Mouse (Mus musculus) spleen, adult 2 months (tissue): ENCODE data around the gene Smoc1. TPM values are rescaled to one million over a fixed set of nuclear protein-coding genes. Genes with fewer than 3 reads are reported as not detected.

Experiments used
- DNase-seq, 2 experiments: peaks; one replicate each; pipeline versions ENCODE4 v3.0.0 to v3.0.0-alpha.2; 2012 to 2021; ENCODE audit warnings: low spot score in 2 of 2, low read depth in 1 of 2
- H3K27ac ChIP-seq: fragments of 200-500 bp; 2 replicates; pipeline ENCODE4 v1.5.1; 2012; ENCODE audit warnings: low read length, inconsistent platforms; ENCODE audit not compliant: insufficient read depth
- H3K27me3 ChIP-seq: fragments of 200-500 bp; 2 replicates; pipeline ENCODE4 v1.6.1; 2012; ENCODE audit warnings: mild to moderate bottlenecking, moderate library complexity, low read length, inconsistent platforms; ENCODE audit not compliant: control insufficient read depth, insufficient read depth
- H3K36me3 ChIP-seq: fragments of 200-500 bp; 2 replicates; pipeline ENCODE4 v1.6.1; 2012; ENCODE audit warnings: mild to moderate bottlenecking, low read length, inconsistent platforms; ENCODE audit not compliant: control insufficient read depth, insufficient read depth
- H3K4me1 ChIP-seq: fragments of 200-500 bp; 2 replicates; pipeline ENCODE4 v1.6.1; 2011; ENCODE audit warnings: inconsistent platforms; ENCODE audit not compliant: control insufficient read depth, insufficient read depth, insufficient read length
- H3K4me3 ChIP-seq: fragments of 200-500 bp; 2 replicates; pipeline ENCODE4 v1.5.1; 2011; ENCODE audit warnings: mild to moderate bottlenecking, inconsistent platforms; ENCODE audit not compliant: insufficient read depth, insufficient read length; ENCODE audit errors: extremely low read depth
- CTCF ChIP-seq: fragments of 200-500 bp; IDR thresholded peaks from 2 replicates; pipeline ENCODE4 v1.5.1; 2011; ENCODE audit warnings: mild to moderate bottlenecking, inconsistent platforms; ENCODE audit not compliant: insufficient read depth, insufficient read length, insufficient replicate concordance; ENCODE audit errors: extremely low read depth
- POLR2A ChIP-seq: fragments of 200-500 bp; IDR thresholded peaks from 2 replicates; pipeline ENCODE4 v1.6.1; 2011; ENCODE audit warnings: low read depth, low read length, inconsistent platforms
- WGBS: fragments of 180-500 bp; shearing (Covaris S2); methylation state at CpG from one replicate; pipeline ENCODE4 v1.1.7; 2018; 5-methylcytosine and 5-hydroxymethylcytosine counted together
- polyA plus RNA-seq: library from polyadenylated mRNA; depleted of rRNA; stranded (reverse); fragments of >200 nt; gene quantifications from 2 replicates; pipeline ENCODE4 v1.2.3, GENCODE M21; 2012; rRNA removed

The Smoc1 gene
- polyA plus RNA-seq, 1 experiment = 0.51 TPM

GRCm38 (mm10) chr12:81225966-81226577 is 199.5 kb downstream of the Smoc1 start:
- no peaks in the 10 kb centered on the region for H3K4me1 ChIP-seq
- TF ChIP-seq POLR2A (no peak), CTCF (no peak)
- no peaks in the 10 kb centered on the region for H3K36me3 ChIP-seq
- no peaks in the 10 kb centered on the region for H3K27me3 ChIP-seq
- no peak overlapping the region for H3K27ac ChIP-seq
- no peak for DNase-seq
- WGBS = 46% methylated on average over 6 of the region's 6 CpGs
- H3K4me3 ChIP-seq = no peak overlapping the region

GRCm38 (mm10) chr12:81226590-81226989 is 200.0 kb downstream of the Smoc1 start:
- no peak overlapping the region for H3K27ac ChIP-seq
- H3K4me3 ChIP-seq = no peak overlapping the region
- no peaks in the 10 kb centered on the region for H3K4me1 ChIP-seq
- no peaks in the 10 kb centered on the region for H3K27me3 ChIP-seq
- TF ChIP-seq CTCF (no peak), POLR2A (no peak)
- DNase-seq = no peak
- WGBS = 69% methylated on average over 3 of the region's 3 CpGs
- H3K36me3 ChIP-seq = no peaks in the 10 kb centered on the region

- no peak for DNase-seq
- Histone ChIP-seq H3K27ac (no peak overlapping the region), H3K4me1 (no peaks in the 10 kb centered on the region), H3K4me3 (no peak overlapping the region), H3K27me3 (no peaks in the 10 kb centered on the region), H3K36me3 (no peaks in the 10 kb centered on the region)
- TF ChIP-seq POLR2A (no peak), CTCF (no peak)
- WGBS = 77% methylated on average over 5 of the region's 5 CpGs
These were observed 201.3 kb downstream of the Smoc1 start for GRCm38 (mm10) chr12:81227767-81228460.

- TF ChIP-seq POLR2A = no peak
- no peak for TF ChIP-seq CTCF
- Histone ChIP-seq H3K27me3 (no peaks in the 10 kb centered on the region), H3K36me3 (no peaks in the 10 kb centered on the region), H3K27ac (no peak overlapping the region), H3K4me1 (no peaks in the 10 kb centered on the region), H3K4me3 (no peak overlapping the region)
- no peak for DNase-seq
- 91% methylated on average over 1 of the region's 1 CpGs for WGBS
These were observed 207.3 kb downstream of the Smoc1 start for GRCm38 (mm10) chr12:81233746-81234380.

GRCm38 (mm10) chr12:81235456-81236330 is 209.1 kb downstream of the Smoc1 start:
- DNase-seq = no peak
- WGBS = 84% methylated on average over 10 of the region's 10 CpGs
- no peak overlapping the region for H3K27ac ChIP-seq

More at GRCm38 (mm10) chr12:81235456-81236330, 209.1 kb downstream of the Smoc1 start:
- Histone ChIP-seq H3K36me3 (no peaks in the 10 kb centered on the region), H3K4me1 (no peaks in the 10 kb centered on the region), H3K27me3 (no peaks in the 10 kb centered on the region), H3K4me3 (no peak overlapping the region)
- TF ChIP-seq POLR2A (no peak), CTCF (no peak)

Other genes with a start within 250 kb of the Smoc1 start
- 32.0 and 49.8 TPM in 2 replicates for gene Susd6, start 236.3 kb upstream of the Smoc1 start, polyA plus RNA-seq
- gene Srsf5, start 81.3 kb upstream of the Smoc1 start, polyA plus RNA-seq = 256 and 270 TPM in 2 replicates
- gene Slc10a1, start 58.1 kb upstream of the Smoc1 start, polyA plus RNA-seq = not detected in 2 replicates